Mouse (Mus musculus) MEL (cell line): ENCODE data around the gene Dtwd1. TPM values are rescaled to one million over a fixed set of nuclear protein-coding genes. Genes with fewer than 3 reads are reported as not detected.

Experiments used
- DNase-seq: peaks from one replicate; pipeline ENCODE4 v3.0.0; 2011; ENCODE audit warnings: low read depth, low spot score
- H3K27ac ChIP-seq: 2 replicates; pipeline ENCODE4 v1.5.1; 2012; ENCODE audit warnings: low read depth, mild to moderate bottlenecking, control low read depth, low read length, moderate library complexity; ENCODE audit not compliant: control insufficient read depth
- H3K27me3 ChIP-seq, 2 experiments: fragments of 150-350 bp in 1 of 2; sonication (generic) in 1 of 2; 2 replicates each; pipeline ENCODE4 v1.6.1; 2012; ENCODE audit warnings: low read length in 2 of 2, mild to moderate bottlenecking in 2 of 2, improper control_type of control experiment in 1 of 2, moderate library complexity in 1 of 2; ENCODE audit not compliant: insufficient read depth in 2 of 2, control insufficient read depth in 1 of 2
- H3K36me3 ChIP-seq, 2 experiments: 2 replicates each; pipeline ENCODE4 v1.6.1; 2012 to 2014; ENCODE audit warnings: low read length in 2 of 2, improper control_type of control experiment in 1 of 2, inconsistent platforms in 1 of 2, mild to moderate bottlenecking in 1 of 2; ENCODE audit not compliant: insufficient read depth in 2 of 2, control insufficient read depth in 1 of 2
- H3K4me1 ChIP-seq, 2 experiments: fragments of 150-350 bp in 1 of 2; sonication (generic) in 1 of 2; 2 replicates each; pipeline ENCODE4 v1.6.1; 2012; ENCODE audit warnings: low read length in 2 of 2, improper control_type of control experiment in 1 of 2, mild to moderate bottlenecking in 1 of 2; ENCODE audit not compliant: insufficient read depth in 2 of 2, control insufficient read depth in 1 of 2
- H3K4me3 ChIP-seq, 2 experiments: fragments of 150-350 bp in 1 of 2; sonication (generic) in 1 of 2; 2 replicates each; pipeline ENCODE4 v1.5.1; 2012; ENCODE audit warnings: low read depth in 2 of 2, low read length in 2 of 2, mild to moderate bottlenecking in 2 of 2, moderate library complexity in 2 of 2, control low read depth in 1 of 2, improper control_type of control experiment in 1 of 2; ENCODE audit not compliant: control insufficient read depth in 1 of 2, insufficient read depth in 1 of 2
- H3K79me2 ChIP-seq: 2 replicates; pipeline ENCODE4 v1.6.1; 2012; ENCODE audit warnings: mild to moderate bottlenecking, low read length, moderate library complexity; ENCODE audit not compliant: control insufficient read depth, poor library complexity, insufficient read depth
- H3K9ac ChIP-seq: 2 replicates; pipeline ENCODE4 v1.6.1; 2012; ENCODE audit warnings: low read depth, mild to moderate bottlenecking, control low read depth, low read length, moderate library complexity; ENCODE audit not compliant: control insufficient read depth, poor library complexity, severe bottlenecking
- H3K9me3 ChIP-seq: fragments of 150-350 bp; sonication (generic); replicated peaks from 2 replicates; pipeline ENCODE4 v1.6.1; 2012; ENCODE audit warnings: mild to moderate bottlenecking, low read length, improper control_type of control experiment, moderate library complexity; ENCODE audit not compliant: insufficient read depth
- BHLHE40 ChIP-seq: IDR thresholded peaks from 2 replicates; pipeline ENCODE4 v1.6.1; 2012; ENCODE audit warnings: low read depth, mild to moderate bottlenecking, inconsistent platforms, low read length, improper control_type of control experiment, borderline replicate concordance
- CHD1 ChIP-seq: IDR thresholded peaks from 2 replicates; pipeline ENCODE4 v1.6.1; 2012; ENCODE audit warnings: low read depth, mild to moderate bottlenecking, inconsistent platforms, low read length, improper control_type of control experiment
- CHD2 ChIP-seq: IDR thresholded peaks from 2 replicates; pipeline ENCODE4 v1.6.1; 2011; ENCODE audit warnings: low read length, improper control_type of control experiment
- CTCF ChIP-seq, 3 experiments: IDR thresholded peaks in 2 of 3; conservative IDR thresholded peaks in 1 of 3; 2 replicates each; pipeline ENCODE4 v1.5.1; 2011 to 2012; ENCODE audit warnings: low read length in 3 of 3, low read depth in 2 of 3, mild to moderate bottlenecking in 2 of 3, improper control_type of control experiment in 1 of 3, inconsistent platforms in 1 of 3, mixed read lengths in 1 of 3, moderate library complexity in 1 of 3; ENCODE audit not compliant: control insufficient read depth in 1 of 3, insufficient read depth in 1 of 3, poor library complexity in 1 of 3, severe bottlenecking in 1 of 3
- ELF1 ChIP-seq: IDR thresholded peaks from 2 replicates; pipeline ENCODE4 v1.6.1; 2014; ENCODE audit warnings: low read depth, mild to moderate bottlenecking, inconsistent platforms, low read length, improper control_type of control experiment, moderate library complexity
- EP300 ChIP-seq, 2 experiments: IDR thresholded peaks; 2 replicates each; pipeline ENCODE4 v1.6.1; 2011; ENCODE audit warnings: improper control_type of control experiment in 2 of 2, low read length in 2 of 2, low read depth in 1 of 2, mild to moderate bottlenecking in 1 of 2
- GABPA ChIP-seq: IDR thresholded peaks from 2 replicates; pipeline ENCODE4 v1.6.1; 2012; ENCODE audit warnings: low read depth, mild to moderate bottlenecking, inconsistent platforms, low read length, improper control_type of control experiment, moderate library complexity
- GATA1 ChIP-seq: IDR thresholded peaks from 2 replicates; pipeline ENCODE4 v1.6.1; 2011; ENCODE audit warnings: low read depth, low read length, improper control_type of control experiment
- HCFC1 ChIP-seq: IDR thresholded peaks from 2 replicates; pipeline ENCODE4 v1.6.1; 2012; ENCODE audit warnings: low read depth, mild to moderate bottlenecking, inconsistent platforms, low read length, improper control_type of control experiment, moderate library complexity
- JUND ChIP-seq: IDR thresholded peaks from 2 replicates; pipeline ENCODE4 v1.6.1; 2011; ENCODE audit warnings: low read depth, mild to moderate bottlenecking, improper control_type of control experiment, low read length
- MAFK ChIP-seq: IDR thresholded peaks from 2 replicates; pipeline ENCODE4 v1.6.1; 2011; ENCODE audit warnings: low read depth, mild to moderate bottlenecking, low read length, improper control_type of control experiment, borderline replicate concordance
- MAX ChIP-seq: IDR thresholded peaks from 2 replicates; pipeline ENCODE4 v1.6.1; 2011; ENCODE audit warnings: low read length, improper control_type of control experiment
- MEF2A ChIP-seq: IDR thresholded peaks from 2 replicates; pipeline ENCODE4 v1.6.1; 2014; ENCODE audit warnings: low read depth, mild to moderate bottlenecking, inconsistent platforms, low read length, improper control_type of control experiment; ENCODE audit not compliant: poor library complexity, insufficient replicate concordance, severe bottlenecking; ENCODE audit errors: extremely low read depth
- MYC ChIP-seq: IDR thresholded peaks from 2 replicates; pipeline ENCODE4 v1.6.1; 2011; ENCODE audit warnings: low read depth, mild to moderate bottlenecking, low read length, improper control_type of control experiment, moderate library complexity
- NELFE ChIP-seq: IDR thresholded peaks from 2 replicates; pipeline ENCODE4 v1.6.1; 2011; ENCODE audit warnings: low read depth, low read length, improper control_type of control experiment
- POLR2A ChIP-seq, 2 experiments: IDR thresholded peaks; 2 replicates each; pipeline ENCODE4 v1.6.1; 2011 to 2012; ENCODE audit warnings: low read length in 2 of 2, mild to moderate bottlenecking in 2 of 2, control low read depth in 1 of 2, improper control_type of control experiment in 1 of 2, low read depth in 1 of 2, moderate library complexity in 1 of 2; ENCODE audit not compliant: control insufficient read depth in 1 of 2, insufficient read depth in 1 of 2, poor library complexity in 1 of 2
- POLR2AphosphoS2 ChIP-seq: IDR thresholded peaks from 2 replicates; pipeline ENCODE4 v1.6.1; 2011; ENCODE audit warnings: low read length, improper control_type of control experiment
- RAD21 ChIP-seq: IDR thresholded peaks from 2 replicates; pipeline ENCODE4 v1.6.1; 2011; ENCODE audit warnings: mild to moderate bottlenecking, low read depth, low read length, improper control_type of control experiment
- RCOR1 ChIP-seq: IDR thresholded peaks from 2 replicates; pipeline ENCODE4 v1.6.1; 2012; ENCODE audit warnings: low read depth, mild to moderate bottlenecking, inconsistent platforms, low read length, improper control_type of control experiment
- TAL1 ChIP-seq: IDR thresholded peaks from 2 replicates; pipeline ENCODE4 v1.6.1; 2012; ENCODE audit warnings: mild to moderate bottlenecking, inconsistent platforms, low read length, moderate library complexity, mixed read lengths
- TBP ChIP-seq: IDR thresholded peaks from 2 replicates; pipeline ENCODE4 v1.8.0; 2011; ENCODE audit warnings: low read depth, low read length, improper control_type of control experiment
- TCF12 ChIP-seq: IDR thresholded peaks from 2 replicates; pipeline ENCODE4 v1.6.1; 2014; ENCODE audit warnings: low read depth, mild to moderate bottlenecking, inconsistent platforms, low read length, improper control_type of control experiment, moderate library complexity
- USF2 ChIP-seq, 2 experiments: IDR thresholded peaks; 2 replicates each; pipeline ENCODE4 v1.6.1; 2011 to 2012; ENCODE audit warnings: improper control_type of control experiment in 2 of 2, low read length in 2 of 2, borderline replicate concordance in 1 of 2, inconsistent platforms in 1 of 2, low read depth in 1 of 2, mild to moderate bottlenecking in 1 of 2; ENCODE audit not compliant: insufficient read depth in 1 of 2
- ZKSCAN1 ChIP-seq: IDR thresholded peaks from 2 replicates; pipeline ENCODE4 v1.6.1; 2012; ENCODE audit warnings: low read depth, mild to moderate bottlenecking, inconsistent platforms, low read length, improper control_type of control experiment, moderate library complexity
- polyA plus RNA-seq, 2 experiments: library from polyadenylated mRNA; stranded (reverse) in 1 of 2; unstranded in 1 of 2; fragments of >175 nt in 1 of 2; fragments of >200 nt in 1 of 2; gene quantifications; 2 replicates each; pipeline versions ENCODE4 v1.2.1 to v1.2.4; 2012; ENCODE audit warnings: low replicate concordance in 2 of 2, low read depth in 1 of 2; ENCODE audit not compliant: insufficient read length in 2 of 2, insufficient read depth in 1 of 2, missing spikeins in 1 of 2
- total RNA-seq: library from RNA; depleted of rRNA; stranded (reverse); fragments of 300-350 nt; gene quantifications from 2 replicates; pipeline ENCODE4 v1.2.3, GENCODE M21; 2012

Gene Dtwd1
- total and polyA plus RNA-seq, 3 experiments: 15.8 to 17.9 TPM; not detected in 1

DNA sequence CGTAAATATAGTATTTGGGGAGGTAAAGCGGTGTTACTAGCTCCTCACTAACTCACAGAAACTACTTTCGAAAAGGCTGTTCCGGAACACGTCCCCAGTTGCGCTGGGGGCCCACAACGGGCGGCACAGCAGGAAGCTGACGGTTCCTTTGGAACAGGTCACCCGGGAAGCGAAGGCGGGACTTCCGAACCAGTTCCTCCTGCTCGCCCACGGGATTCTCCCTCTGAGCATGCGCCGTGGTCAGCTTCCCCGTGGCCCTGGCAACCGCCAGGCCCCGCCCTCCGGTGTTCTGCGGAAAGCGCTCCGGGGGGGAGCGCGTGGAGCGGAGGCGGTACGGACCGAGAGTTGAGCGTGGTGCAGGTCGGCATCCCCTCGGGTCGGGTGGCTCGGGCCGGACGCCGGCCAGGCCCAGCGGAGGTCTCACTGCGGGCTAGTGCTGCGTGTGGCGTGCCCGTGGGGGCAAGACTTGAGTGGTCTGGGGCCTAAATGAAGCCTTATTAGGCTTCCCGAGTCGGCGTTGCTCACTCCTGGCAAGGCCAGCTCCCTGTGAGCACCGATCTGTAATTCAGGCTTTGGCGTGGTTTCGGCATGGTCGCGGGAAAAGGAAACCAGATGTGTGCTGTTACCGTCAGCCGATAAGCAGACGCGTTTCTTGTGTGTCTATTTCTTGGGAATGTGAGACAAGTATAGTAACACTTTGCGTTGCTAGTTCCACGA is at the start of gene Dtwd1, which contains the start of gene Fam227b (continued):
- TF ChIP-seq NELFE: peak; percentile 91
- TF ChIP-seq CHD1: no peak
- no peak for TF ChIP-seq GABPA
- peak; percentile 87 for TF ChIP-seq HCFC1
- peak; percentile 69; the same call in 1 of the 2 replicates for TF ChIP-seq TCF12

DNA sequence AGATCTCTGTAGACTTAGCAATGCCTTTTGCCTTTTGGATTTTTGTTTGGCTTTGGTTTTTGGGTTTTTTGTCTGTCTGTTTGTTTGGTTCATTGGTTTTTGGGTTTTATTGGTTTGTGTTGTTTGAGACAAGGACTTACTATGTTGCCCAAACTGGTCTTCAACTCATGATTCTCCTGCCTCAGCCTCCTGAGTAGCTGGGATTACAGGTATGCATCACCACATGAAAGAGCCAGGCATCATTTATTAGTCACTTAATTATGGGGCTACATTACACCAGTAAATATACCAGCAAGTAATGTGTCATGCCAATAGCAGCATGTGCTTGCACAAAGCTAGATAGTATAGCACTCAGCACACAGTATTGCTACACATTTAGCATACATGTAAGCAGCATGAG is 4.2 kb upstream of the Dtwd1 start:
- Histone ChIP-seq H3K79me2 (no peaks in the 10 kb centered on the region; the same call in 1 of the 2 replicates), H3K4me1 (no peaks in the 10 kb centered on the region), H3K9me3 (no peaks in the 10 kb centered on the region), H3K27ac (no peak overlapping the region), H3K27me3 (peaks cover 2 to 9% of the 10 kb centered on the region in 2 experiments; a peak in 3 of 4 replicates), H3K4me3 (no peak overlapping the region), H3K36me3 (no peaks in the 10 kb centered on the region), H3K9ac (no peak overlapping the region)
- TF ChIP-seq BHLHE40: no peak
- TF ChIP-seq CTCF (IDR thresholded peaks at IDR 0.05 in 2 of 3, conservative IDR thresholded peaks at IDR 0.05 in 1 of 3; ENCODE audit: control insufficient read depth in 1 of 3, insufficient read depth in 1 of 3, low read depth in 2 of 3, low read length in 3 of 3, poor library complexity in 1 of 3, severe bottlenecking in 1 of 3): no peak
- no peak for TF ChIP-seq POLR2AphosphoS2
- TF ChIP-seq ELF1: no peak
- no peak for TF ChIP-seq RCOR1
- TF ChIP-seq EP300 (IDR thresholded peaks at IDR 0.05; ENCODE audit: low read depth in 1 of 2, low read length in 2 of 2): no peak
- no peak for TF ChIP-seq GABPA
- TF ChIP-seq MAX: no peak
- no peak for TF ChIP-seq TCF12
- no peak for TF ChIP-seq RAD21
- no peak for TF ChIP-seq TBP
- no peak for TF ChIP-seq NELFE
- peak; percentile 42 for DNase-seq

DNA sequence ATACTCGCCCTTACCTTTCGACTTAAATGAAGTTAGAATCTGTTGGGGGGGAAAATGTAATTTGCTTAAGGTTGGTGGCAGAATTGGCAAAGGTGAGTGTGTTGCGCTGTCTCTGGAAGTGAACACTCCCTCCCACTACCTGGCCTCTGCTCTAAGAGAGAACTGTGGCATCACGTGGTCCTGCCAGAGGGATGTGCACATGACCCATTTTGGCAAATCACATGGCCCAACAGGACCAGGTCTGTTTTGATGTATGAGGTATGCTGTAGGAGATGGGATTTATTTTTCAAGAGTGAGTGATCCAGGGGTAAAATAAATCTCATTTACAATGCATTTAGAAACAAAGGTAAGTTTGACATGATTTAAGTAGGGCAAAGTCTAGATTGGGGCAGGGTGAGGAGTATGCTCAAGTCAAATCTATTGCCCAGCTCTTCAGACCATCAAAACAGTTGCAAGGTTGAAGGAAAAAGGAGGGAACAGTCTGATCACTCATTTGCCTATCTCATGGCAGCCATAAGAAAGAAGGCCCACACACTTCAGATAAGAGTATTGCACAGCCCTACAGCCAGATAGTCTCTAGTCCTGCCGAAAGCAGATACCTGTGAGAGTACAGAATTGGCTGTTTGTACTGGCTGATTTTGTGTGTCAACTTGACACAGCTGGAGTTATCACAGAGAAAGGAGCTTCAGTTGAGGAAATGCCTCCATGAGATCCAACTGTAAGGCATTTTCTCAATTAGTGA is 13.5 kb downstream of the Dtwd1 start:
- no peak overlapping the region for H3K4me3 ChIP-seq
- H3K36me3 ChIP-seq: no peaks in the 10 kb centered on the region; a peak in 2 of 4 replicates
- H3K27me3 ChIP-seq: no peaks in the 10 kb centered on the region; a peak in 1 of 4 replicates
- peaks cover 3 to 4% of the 10 kb centered on the region in 2 experiments; a peak in 2 of 4 replicates for H3K4me1 ChIP-seq
- H3K9ac ChIP-seq: no peak overlapping the region
- no peaks in the 10 kb centered on the region for H3K9me3 ChIP-seq
- no peaks in the 10 kb centered on the region for H3K79me2 ChIP-seq
- DNase-seq: peak; percentile 68
- H3K27ac ChIP-seq: no peak overlapping the region
- TF ChIP-seq TAL1 (peak; percentile 66), GATA1 (peak; percentile 87), CTCF (IDR thresholded peaks at IDR 0.05 in 2 of 3, conservative IDR thresholded peaks at IDR 0.05 in 1 of 3; ENCODE audit: control insufficient read depth in 1 of 3, insufficient read depth in 1 of 3, low read depth in 2 of 3, low read length in 3 of 3, poor library complexity in 1 of 3, severe bottlenecking in 1 of 3) (no peak), MEF2A (no peak), POLR2A (IDR thresholded peaks at IDR 0.05; ENCODE audit: control insufficient read depth in 1 of 2, insufficient read depth in 1 of 2, low read depth in 1 of 2, low read length in 2 of 2, poor library complexity in 1 of 2) (no peak), CHD2 (no peak), TCF12 (peak; percentile 92), CHD1 (no peak), USF2 (IDR thresholded peaks at IDR 0.05; ENCODE audit: borderline replicate concordance in 1 of 2, insufficient read depth in 1 of 2, low read depth in 1 of 2, low read length in 2 of 2) (no peak), NELFE (no peak), MAX (peak; percentile 96), RAD21 (no peak), BHLHE40 (peak; percentile 49; the same call in 1 of the 2 replicates), JUND (no peak), MAFK (no peak), ZKSCAN1 (no peak), ELF1 (no peak), MYC (0 out of 2 replicates have a peak, but pooled peaks have one; percentile 18)
